Mouse (Mus musculus) heart, postnatal 0 days (tissue): ENCODE data around the gene Tmbim6.

Experiments used
- CTCF ChIP-seq: IDR thresholded peaks from 2 replicates; pipeline ENCODE4 v1.5.1; 2016; ENCODE audit warnings: antibody characterized with exemption, control low read depth, low read depth
- EP300 ChIP-seq: IDR thresholded peaks from 2 replicates; pipeline ENCODE4 v1.6.1; 2016; ENCODE audit warnings: antibody characterized with exemption, low read depth

DNA sequence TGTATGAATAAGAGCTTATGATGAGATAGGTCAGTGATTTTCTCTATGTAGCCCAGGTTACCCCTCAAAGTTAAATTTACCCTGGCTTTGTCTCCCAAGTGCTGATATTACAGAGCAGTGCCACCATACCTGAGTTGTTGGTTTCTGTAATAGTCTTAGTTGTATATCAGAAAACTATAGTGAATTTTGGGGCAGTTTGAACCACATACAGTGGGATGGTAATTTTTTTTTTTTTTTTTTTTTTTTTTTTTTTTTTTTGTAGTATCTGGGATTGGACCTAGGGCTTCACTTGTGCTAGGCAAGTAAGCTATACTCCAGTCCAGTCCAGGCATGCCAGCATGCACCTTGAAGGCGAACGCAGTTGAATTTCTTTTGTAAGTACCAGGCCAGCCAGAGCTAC, 4.9 kb downstream of the Tmbim6 start:
- TF ChIP-seq CTCF (no peak), EP300 (no peak)
